Mouse (Mus musculus) lung, adult 10 weeks (tissue): ENCODE measurements around the gene Paqr4. TPM values are rescaled to one million over a fixed set of nuclear protein-coding genes. Genes with fewer than 3 reads are reported as not detected.

ENCODE experiments used
- polyA plus RNA-seq: library from polyadenylated mRNA; stranded (reverse); fragments of 350-450 nt; fragmentation: Illumina TruSeq; extraction: RNeasy Lipid Tissue Mini Kit (QIAGEN cat#74804); gene quantifications from one replicate; pipeline ENCODE4 v1.2.3, GENCODE M21; 2014; ENCODE audit warnings: low read depth, low replicate concordance; ENCODE audit not compliant: insufficient read depth

The Paqr4 gene
- 16.5 TPM for polyA plus RNA-seq

DNA sequence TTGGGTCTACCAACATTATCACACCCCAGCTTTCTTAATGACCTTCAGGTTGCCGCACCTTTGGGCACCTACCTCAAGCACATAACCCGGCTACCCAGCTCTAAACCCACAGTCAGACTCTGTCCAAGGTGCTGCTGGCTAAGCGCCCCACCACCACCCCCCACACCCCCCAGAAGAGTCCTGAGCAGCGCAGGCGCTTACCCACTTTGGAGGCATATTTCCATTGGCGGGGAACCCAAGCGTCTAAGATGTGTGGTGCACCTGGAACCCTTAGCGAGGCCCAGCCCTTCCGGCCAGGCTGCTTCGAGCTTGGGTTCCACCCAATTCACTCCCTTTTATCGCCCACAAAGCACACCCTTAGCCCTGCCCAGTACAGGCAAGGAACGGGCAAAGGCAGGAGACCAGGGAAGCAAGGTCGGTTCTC lies at the start of gene Paqr4:
Paqr4 (minus strand) TSS at position 270 of the 424 bp plus-strand sequence.

DNA sequence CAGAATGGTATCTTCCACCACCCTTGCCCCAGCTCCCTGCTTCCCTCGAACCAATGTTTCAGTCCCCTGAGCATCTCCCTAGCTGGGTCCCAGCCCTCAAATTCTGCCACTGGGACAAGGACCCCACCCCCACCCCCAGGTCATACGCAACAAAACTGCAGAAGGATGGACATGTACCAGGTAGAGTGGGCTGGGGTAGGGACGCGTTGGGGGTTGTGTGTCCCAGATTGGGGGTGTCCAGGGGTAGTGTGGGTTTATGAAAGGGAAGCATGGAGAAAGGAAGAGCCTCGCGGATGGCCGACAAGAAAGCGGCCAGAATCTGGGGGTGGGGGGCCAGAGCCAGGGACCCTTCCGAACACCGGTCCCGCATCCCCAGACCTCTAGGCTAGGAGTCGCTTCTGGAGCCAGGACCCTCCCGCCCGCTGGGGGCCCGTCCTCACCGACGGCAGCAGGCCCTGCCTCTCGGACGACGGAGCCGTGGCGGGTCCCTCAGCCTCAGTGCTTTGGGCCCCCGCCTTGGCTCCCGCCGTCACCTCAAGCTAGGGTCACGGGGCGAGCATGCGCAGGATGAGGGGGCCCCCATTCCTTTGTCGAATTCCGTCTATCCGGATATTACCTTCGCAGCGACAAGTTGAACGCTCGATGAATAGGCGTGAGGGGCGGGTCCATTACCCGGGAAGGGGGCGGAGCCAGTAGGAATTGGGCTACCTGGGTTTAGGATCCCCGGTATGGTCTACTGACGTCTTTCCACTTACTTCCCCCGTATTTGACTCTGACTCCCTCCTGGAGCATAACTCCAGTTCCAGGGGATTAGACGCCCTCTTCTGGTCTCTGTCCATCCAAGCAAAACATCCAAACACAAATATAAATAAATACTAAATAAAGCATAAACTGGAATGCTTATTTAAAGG lies 45.1 kb upstream of the Paqr4 start, which contains the start of gene Flywch2:
Flywch2 (minus strand) TSS at position 521 of the 911 bp plus-strand sequence.

GRCm38 (mm10) chr17:23771284-23772218 lies 30.9 kb upstream of the Paqr4 start, which contains the start of gene Flywch1:
Gene Flywch1 (minus strand): TSS chr17:23771602.

GRCm38 (mm10) chr17:23745301-23746251 lies 4.9 kb upstream of the Paqr4 start, which contains the start of gene Kremen2:
Gene Kremen2 (minus strand): TSS chr17:23745833.

GRCm38 (mm10) chr17:23725999-23726757 lies 14.5 kb downstream of the Paqr4 start, which contains the start of gene Pkmyt1:
Gene Pkmyt1 (plus strand): TSS chr17:23726336.

DNA sequence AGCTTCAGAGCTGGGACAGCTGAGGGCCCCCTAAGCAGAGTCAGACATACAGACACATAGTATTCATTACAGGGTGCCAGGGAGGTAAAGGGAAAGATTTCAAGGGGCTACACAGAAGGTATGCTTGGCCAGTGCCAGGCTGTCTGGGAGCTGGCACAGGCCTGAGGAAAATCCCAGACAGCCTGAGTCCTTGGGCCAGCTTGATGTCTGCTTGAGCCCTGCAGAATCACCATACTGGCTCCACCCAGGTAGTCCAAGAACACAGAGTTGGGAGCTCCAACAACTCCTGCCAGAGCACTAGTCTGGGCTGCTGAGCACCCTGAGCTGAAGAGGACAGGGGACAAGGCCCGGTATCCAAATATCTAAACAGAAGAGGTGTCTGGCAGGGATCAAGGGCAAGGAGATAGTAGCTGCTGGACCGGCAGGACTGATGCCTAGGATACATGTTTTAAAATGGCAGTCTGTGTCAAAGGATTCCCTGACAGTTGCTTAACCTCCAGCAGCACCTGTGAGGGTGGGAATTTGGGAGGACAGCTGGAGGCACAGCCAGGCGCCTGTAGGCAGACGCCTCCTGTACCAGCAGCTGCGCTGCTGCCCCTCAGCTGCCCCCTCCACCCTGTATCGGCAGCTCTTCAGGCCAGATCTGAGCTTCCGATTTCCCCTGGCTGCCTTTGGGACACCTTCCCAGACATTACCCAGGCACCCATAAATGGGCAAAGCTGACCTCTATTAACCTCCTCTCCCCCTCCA lies 18.1 kb downstream of the Paqr4 start, which contains the start of gene 1520401A03Rik:
1520401A03Rik (minus strand) TSS at position 408 of the 750 bp plus-strand sequence.

Other genes starting within 250 kb of the Paqr4 start
- 4.9 TPM for gene Zfp213, start 176.6 kb downstream of the Paqr4 start, polyA plus RNA-seq
- 5.4 TPM for gene Zfp13, start 141.4 kb downstream of the Paqr4 start, polyA plus RNA-seq
- gene Zscan10, start 140.0 kb downstream of the Paqr4 start, polyA plus RNA-seq: not detected
- gene Mmp25, start 95.6 kb downstream of the Paqr4 start, polyA plus RNA-seq: 0.27 TPM
- gene Bicdl2, start 80.4 kb downstream of the Paqr4 start, polyA plus RNA-seq: 4.0 TPM
- 190 TPM for gene Hcfc1r1, start 67.3 kb downstream of the Paqr4 start, polyA plus RNA-seq
- gene Thoc6, start 67.0 kb downstream of the Paqr4 start, polyA plus RNA-seq: 13.9 TPM
- gene Tnfrsf12a, start 63.4 kb downstream of the Paqr4 start, polyA plus RNA-seq: 52.6 TPM
- gene Cldn6, start 61.6 kb downstream of the Paqr4 start, polyA plus RNA-seq: 0.33 TPM
- not detected for gene Cldn9, start 56.8 kb downstream of the Paqr4 start, polyA plus RNA-seq
- not detected for gene 1520401A03Rik, start 18.1 kb downstream of the Paqr4 start, polyA plus RNA-seq
- 4.5 TPM for gene Pkmyt1, start 14.5 kb downstream of the Paqr4 start, polyA plus RNA-seq
- gene Kremen2, start 5.0 kb upstream of the Paqr4 start, polyA plus RNA-seq: 0.32 TPM
- gene Flywch1, start 30.7 kb upstream of the Paqr4 start, polyA plus RNA-seq: 21.7 TPM
- 11.3 TPM for gene Flywch2, start 45.2 kb upstream of the Paqr4 start, polyA plus RNA-seq
- gene Srrm2, start 49.7 kb upstream of the Paqr4 start, polyA plus RNA-seq: 98.6 TPM
- gene Elob, start 88.3 kb upstream of the Paqr4 start, polyA plus RNA-seq: 496 TPM
- not detected for gene Prss33, start 95.2 kb upstream of the Paqr4 start, polyA plus RNA-seq
- gene Prss32, start 103.0 kb upstream of the Paqr4 start, polyA plus RNA-seq: not detected
- gene Prss41, start 103.3 kb upstream of the Paqr4 start, polyA plus RNA-seq: 0.25 TPM
- not detected for gene Prss21, start 127.2 kb upstream of the Paqr4 start, polyA plus RNA-seq
- not detected for gene Dcpp1, start 140.0 kb upstream of the Paqr4 start, polyA plus RNA-seq
- gene Dcpp2, start 140.0 kb upstream of the Paqr4 start, polyA plus RNA-seq: not detected
- gene Dcpp3, start 176.6 kb upstream of the Paqr4 start, polyA plus RNA-seq: not detected
- not detected for gene Sbp, start 200.8 kb upstream of the Paqr4 start, polyA plus RNA-seq
- gene Sbpl, start 214.4 kb upstream of the Paqr4 start, polyA plus RNA-seq: not detected
- 0.35 TPM for gene Prss30, start 239.7 kb upstream of the Paqr4 start, polyA plus RNA-seq